Comparison of ENCODE assay signal across 8 mouse cellular contexts in genomic region chr4:105004649-105005048, GRCm38 (mm10).
A peak's percentile ranks its signal among the peaks of the same experiment; 100 is the strongest.
DNase-seq lines count a peak whose midpoint lies in the region; ATAC-seq and TF ChIP-seq lines count a peak whose summit lies in the region.
"Not testable (repeated sequence)": the region's sequence is repeated elsewhere in the genome, so short reads cannot be mapped to it uniquely, and the experiment has no call there.

No protein-coding gene starts in this region.

- H3K27me3 ChIP-seq in intestine, postnatal 0 days (replicated peaks; ENCODE audit: control insufficient read depth, insufficient read depth, low read length); liver, adult 2 months (ENCODE audit: control insufficient read depth, insufficient read depth, low read length); midbrain, embryonic 11.5 days (ENCODE audit: control insufficient read depth, insufficient read depth, low read length): not testable (repeated sequence)

- H3K36me3 ChIP-seq in intestine, postnatal 0 days (ENCODE audit: control insufficient read depth, insufficient read depth); liver, adult 2 months (ENCODE audit: control insufficient read depth, insufficient read depth, low read length); midbrain, embryonic 11.5 days (ENCODE audit: control insufficient read depth, insufficient read depth, low read length): not testable (repeated sequence)

- not testable (repeated sequence) for H3K4me1 ChIP-seq in intestine, postnatal 0 days (replicated peaks; ENCODE audit: control insufficient read depth, insufficient read depth, low read length); liver, adult 2 months (ENCODE audit: control insufficient read depth, insufficient read depth, low read length); midbrain, embryonic 11.5 days (ENCODE audit: control insufficient read depth, insufficient read depth, low read length)

- H3K4me3 ChIP-seq in gastrocnemius, adult 2 months; intestine, postnatal 0 days (ENCODE audit: low read depth, low read length); liver, adult 2 months (ENCODE audit: insufficient read depth, low read depth, low read length); midbrain, embryonic 11.5 days (ENCODE audit: low read depth, low read length): not testable (repeated sequence)

- peak; percentile 30 for DNase-seq in 3134 (ENCODE audit: extremely low read depth, insufficient read length, low spot score)
- peak; percentile 26 for DNase-seq in ES-CJ7 (ENCODE audit: low read depth, low spot score)
- peak; percentile 62 for DNase-seq in ZHBTc4 (ENCODE audit: low read depth, low spot score)
- DNase-seq in gastrocnemius, adult 2 months; liver, adult 2 months (ENCODE audit: extremely low read depth, low read depth, low spot score): not testable (repeated sequence)
- DNase-seq in midbrain, embryonic 11.5 days (ENCODE audit: low spot score, missing footprints) = peak; percentile 33
- peak; percentile 53 for DNase-seq in testis, postnatal 10 days (ENCODE audit: low spot score)

- not testable (repeated sequence) for ATAC-seq in intestine, postnatal 0 days; midbrain, embryonic 11.5 days (ENCODE audit: low FRiP score)

- H3K9ac ChIP-seq in intestine, postnatal 0 days (ENCODE audit: low read depth, low read length); liver, adult 2 months (ENCODE audit: low read depth, low read length); midbrain, embryonic 11.5 days (ENCODE audit: low read length): not testable (repeated sequence)

- TF ChIP-seq CTCF in gastrocnemius, adult 2 months (IDR thresholded peaks at IDR 0.05) = peak; percentile 35
- peak; percentile 75 for TF ChIP-seq CTCF in intestine, postnatal 0 days (IDR thresholded peaks at IDR 0.05; ENCODE audit: low read depth)
- peak; percentile 62 for TF ChIP-seq CTCF in liver, adult 2 months (IDR thresholded peaks at IDR 0.05; ENCODE audit: low read depth, low read length)

- H3K27ac ChIP-seq in gastrocnemius, adult 2 months; intestine, postnatal 0 days (ENCODE audit: low read depth, low read length); liver, adult 2 months (replicated peaks; ENCODE audit: insufficient read depth, low read depth, low read length); midbrain, embryonic 11.5 days (ENCODE audit: low read depth, low read length): not testable (repeated sequence)

- not testable (repeated sequence) for H3K79me2 ChIP-seq in liver, adult 2 months (ENCODE audit: control insufficient read depth, insufficient read depth, low read length)

- H3K9me3 ChIP-seq in intestine, postnatal 0 days (ENCODE audit: control insufficient read depth); midbrain, embryonic 11.5 days (ENCODE audit: control insufficient read depth, low read length): not testable (repeated sequence)

- intact Hi-C loops in gastrocnemius, adult 2 months (cut with DNase I) = not testable (repeated sequence)

- TF ChIP-seq POLR2A in liver, adult 2 months (IDR thresholded peaks at IDR 0.05; ENCODE audit: extremely low read depth, insufficient read depth, low read length) = not testable (repeated sequence)

- H3K4me2 ChIP-seq in intestine, postnatal 0 days (replicated peaks; ENCODE audit: low read depth); midbrain, embryonic 11.5 days: not testable (repeated sequence)

- 92% methylated on average over 12 of the region's 12 CpGs for WGBS in intestine, postnatal 0 days
- 95% methylated on average over 12 of the region's 12 CpGs for whole genome bisulfite sequencing in liver, adult 2 months
- 85% methylated on average over 12 of the region's 12 CpGs for WGBS in midbrain, embryonic 11.5 days
